Mouse (Mus musculus): ENCODE data around the gene Ccdc62.

DNA sequence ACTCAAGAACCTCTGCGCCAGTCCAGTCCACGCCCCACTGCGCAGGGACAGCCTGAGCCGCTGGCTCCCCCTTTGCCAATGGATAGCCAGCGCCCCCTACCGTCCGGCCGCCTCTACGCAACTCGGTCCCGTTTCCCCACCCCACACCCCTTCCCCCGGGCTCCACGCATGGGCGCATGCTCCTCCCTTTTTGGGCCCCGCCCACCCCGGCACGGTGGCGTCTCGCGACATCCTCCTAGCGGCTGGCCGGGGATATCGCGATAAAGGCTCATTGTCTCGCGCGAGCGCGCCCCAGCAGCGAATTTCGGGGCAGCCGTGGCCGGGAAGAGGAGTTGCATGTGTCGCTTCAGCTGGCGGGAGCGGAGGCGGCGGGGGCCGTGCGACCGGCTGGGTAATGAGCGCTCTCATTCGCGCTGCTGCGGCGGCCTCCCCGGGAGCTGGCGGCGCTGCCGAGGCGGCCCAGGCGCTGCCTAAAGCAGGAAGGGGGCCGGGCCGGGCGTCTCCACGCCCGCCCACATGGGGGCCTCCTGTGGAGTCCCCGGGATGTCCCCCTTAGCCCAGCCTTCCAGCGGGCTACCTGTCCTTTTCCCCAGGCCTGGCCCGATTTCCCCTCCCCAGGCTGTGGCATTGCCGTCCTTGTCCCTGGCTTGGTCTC lies 23.4 kb upstream of the Ccdc62 start, which contains the start of gene Denr:
- TF ChIP-seq POLR2A (IDR thresholded peaks at IDR 0.05; ENCODE audit: control insufficient read depth, extremely low read depth, insufficient read depth, low read length, poor library complexity): peak; percentile 73
- peak; percentile 85 for TF ChIP-seq CTCF (IDR thresholded peaks at IDR 0.05; ENCODE audit: borderline replicate concordance, control insufficient read depth, extremely low read depth, insufficient read depth, low read length, poor library complexity)
